Comparison of ENCODE assay signal across 8 mouse cellular contexts in genomic region chr5:72913648-72914557, GRCm38 (mm10). TPM values are rescaled to one million over a fixed set of nuclear protein-coding genes. Genes with fewer than 3 reads are reported as not detected.
DNase-seq lines count a peak whose midpoint lies in the region; ATAC-seq and TF ChIP-seq lines count a peak whose summit lies in the region.

Gene Slain2, plus strand, starts transcription at chr5:72914304.

- H3K27ac ChIP-seq in forebrain, embryonic 15.5 days (replicated peaks) = peak within 1 kb of the TSS; percentile 96
- H3K27ac ChIP-seq in layer of hippocampus, adult 2 months = peak within 1 kb of the TSS; percentile 98
- H3K27ac ChIP-seq in lung, embryonic 14.5 days (ENCODE audit: low read depth) = peak within 1 kb of the TSS; percentile 99
- H3K27ac ChIP-seq in olfactory bulb, adult 2 months (ENCODE audit: insufficient read depth, low read depth, low read length) = peak within 1 kb of the TSS; percentile 74
- 0 out of 2 replicates have a peak within 1 kb of the TSS, but pooled peaks have one; percentile 6 for H3K27ac ChIP-seq in thymus, adult 2 months (ENCODE audit: control insufficient read depth, insufficient read depth, low read length)

- peak; percentile 94 for ATAC-seq in forebrain, embryonic 15.5 days (replicated peaks)
- ATAC-seq in lung, embryonic 14.5 days (ENCODE audit: insufficient read depth) = peak; percentile 95

- WGBS in forebrain, embryonic 15.5 days = under 1% methylated on average over 83 of the region's 83 CpGs
- WGBS in lung, embryonic 14.5 days = 1% methylated on average over 83 of the region's 83 CpGs
- under 1% methylated on average over 82 of the region's 83 CpGs for WGBS in olfactory bulb, adult 2 months
- under 1% methylated on average over 83 of the region's 83 CpGs for WGBS in thymus, adult 2 months

- H3K36me3 ChIP-seq in forebrain, embryonic 15.5 days = no peaks in the 10 kb centered on the region
- no peaks in the 10 kb centered on the region for H3K36me3 ChIP-seq in lung, embryonic 14.5 days (ENCODE audit: insufficient read depth)
- H3K36me3 ChIP-seq in thymus, adult 2 months (ENCODE audit: control insufficient read depth, insufficient read depth, low read length) = no peaks in the 10 kb centered on the region

- peak within 1 kb of the TSS; percentile 96 for H3K9ac ChIP-seq in forebrain, embryonic 15.5 days (replicated peaks)
- peak within 1 kb of the TSS; percentile 99 for H3K9ac ChIP-seq in lung, embryonic 14.5 days

- 0 out of 2 replicates have a peak, but pooled peaks cover 2% of the 10 kb centered on the region for H3K27me3 ChIP-seq in forebrain, embryonic 15.5 days
- H3K27me3 ChIP-seq in lung, embryonic 14.5 days (ENCODE audit: insufficient read depth, low read length) = no peaks in the 10 kb centered on the region
- no peaks in the 10 kb centered on the region for H3K27me3 ChIP-seq in thymus, adult 2 months (ENCODE audit: control insufficient read depth, insufficient read depth, low read length)

- H3K4me2 ChIP-seq in forebrain, embryonic 15.5 days (replicated peaks) = peak within 1 kb of the TSS; percentile 61
- peak within 1 kb of the TSS; percentile 82 for H3K4me2 ChIP-seq in lung, embryonic 14.5 days

- H3K4me3 ChIP-seq in forebrain, embryonic 15.5 days = peak within 1 kb of the TSS; percentile 98
- H3K4me3 ChIP-seq in layer of hippocampus, adult 2 months = peak within 1 kb of the TSS; percentile 75
- H3K4me3 ChIP-seq in lung, embryonic 14.5 days (ENCODE audit: low read depth, low read length) = peak within 1 kb of the TSS; percentile 97
- peak within 1 kb of the TSS; percentile 71 for H3K4me3 ChIP-seq in olfactory bulb, adult 2 months (ENCODE audit: insufficient read depth, low read depth, low read length)
- peak within 1 kb of the TSS; percentile 86 for H3K4me3 ChIP-seq in thymus, adult 2 months (ENCODE audit: control insufficient read depth, insufficient read depth, low read length)

- TF ChIP-seq POLR2A in olfactory bulb, adult 2 months (IDR thresholded peaks at IDR 0.05; ENCODE audit: insufficient read depth, low read depth, low read length) = peak; percentile 54
- TF ChIP-seq POLR2A in thymus, adult 2 months (IDR thresholded peaks at IDR 0.05; ENCODE audit: control insufficient read depth, extremely low read depth, insufficient read depth, low read length, poor library complexity) = peak; percentile 89

- H3K9me3 ChIP-seq in forebrain, embryonic 15.5 days = no peaks in the 10 kb centered on the region
- H3K9me3 ChIP-seq in lung, embryonic 14.5 days (ENCODE audit: low read depth, low read length) = no peaks in the 10 kb centered on the region

- peaks cover 29% of the 10 kb centered on the region for H3K4me1 ChIP-seq in forebrain, embryonic 15.5 days
- peaks cover 20% of the 10 kb centered on the region for H3K4me1 ChIP-seq in lung, embryonic 14.5 days (ENCODE audit: insufficient read depth)
- H3K4me1 ChIP-seq in olfactory bulb, adult 2 months (ENCODE audit: control insufficient read depth, insufficient read depth, low read length) = peaks cover 2% of the 10 kb centered on the region; the same call in 1 of the 2 replicates
- H3K4me1 ChIP-seq in thymus, adult 2 months (replicated peaks; ENCODE audit: control insufficient read depth, insufficient read depth, low read length) = peaks cover 14% of the 10 kb centered on the region

- intact Hi-C loops in heart, postnatal 25 days (cut with DNase I) = loop anchor here (2.0 kb wide), 1 partner anchor 21 kb away; no protein-coding TSS in a partner anchor

- peak; percentile 85 for TF ChIP-seq CTCF in layer of hippocampus, adult 2 months (conservative IDR thresholded peaks at IDR 0.05)
- peak; percentile 71 for TF ChIP-seq CTCF in lung, embryonic 14.5 days (IDR thresholded peaks at IDR 0.05; ENCODE audit: low read depth)
- peak; percentile 36 for TF ChIP-seq CTCF in olfactory bulb, adult 2 months (IDR thresholded peaks at IDR 0.05; ENCODE audit: insufficient read depth, low read depth, low read length)
- peak; percentile 92 for TF ChIP-seq CTCF in thymus, adult 2 months (IDR thresholded peaks at IDR 0.05; ENCODE audit: borderline replicate concordance, control insufficient read depth, extremely low read depth, insufficient read depth, low read length, poor library complexity)

- DNase-seq in ES-CJ7 (ENCODE audit: low read depth, low spot score) = peak; percentile 93
- DNase-seq in cerebellum, adult 11 months = peak; percentile 98
- peak; percentile 95 for DNase-seq in heart, postnatal 25 days (ENCODE audit: low spot score)
- peak; percentile 94 for DNase-seq in layer of hippocampus, adult 2 months (ENCODE audit: low spot score in 2 of 2)
- DNase-seq in lung, embryonic 14.5 days = peak; percentile 99
- DNase-seq in thymus, adult 2 months = peak; percentile 99

RNA-seq across cellular contexts. Expression of gene Slain2, which starts in this region (rescaled TPM):
- 17.9 and 18.4 TPM in 2 replicates for polyA plus RNA-seq in forebrain, embryonic 15.5 days (2015; fragmentation: Nextera tagmentation; extraction: Ambion mirVana)
- 100 to 1,000 TPM; 143 to 145 TPM for total RNA-seq in heart, postnatal 25 days (2021)
- total RNA-seq in layer of hippocampus, adult 2 months (2021) = 10 to 100 TPM; 23.3 to 24.0 TPM
- polyA plus RNA-seq in lung, embryonic 14.5 days (2014; fragmentation: Nextera tagmentation; extraction: Ambion mirVana) = 23.0 and 25.1 TPM in 2 replicates
- 262 TPM in 1 of 2 replicates, not detected in the other for polyA plus RNA-seq in olfactory bulb, adult 2 months (2012; ENCODE audit: insufficient read depth, insufficient read length, low replicate concordance, missing spikeins)
- polyA plus RNA-seq in thymus, adult 2 months (2012; rRNA removed) = 24.2 and 27.6 TPM in 2 replicates

Comparison
In these comparisons a context has a peak if more than half of its experiments do, and no peak if none do; other contexts are left out.
1. Peak in every context shown above with its lines: DNase-seq, ATAC-seq, H3K4me3 ChIP-seq and H3K27ac ChIP-seq.
2. RNA of gene Slain2 (total RNA-seq): 143 to 145 TPM in heart, postnatal 25 days; 23.3 to 24.0 TPM in layer of hippocampus, adult 2 months; every median in the first group is over 4 times any median in the second.
3. H3K27ac ChIP-seq: peak in every context shown above with its lines; median percentile 99 in lung, embryonic 14.5 days; 98 in layer of hippocampus, adult 2 months; 96 in forebrain, embryonic 15.5 days; 74 in olfactory bulb, adult 2 months; 6 in thymus, adult 2 months.
4. CTCF ChIP-seq: peak in every context shown above with its lines; median percentile 92 in thymus, adult 2 months; 85 in layer of hippocampus, adult 2 months; 71 in lung, embryonic 14.5 days; 36 in olfactory bulb, adult 2 months.